Mouse (Mus musculus) brain, adult 2 months (tissue): ENCODE data around the gene Hist1h2ai.

ENCODE experiments used
- DNase-seq: peaks from one replicate; pipeline ENCODE4 v3.0.0; 2011; ENCODE audit warnings: low read depth, low spot score

The Hist1h2ai gene

GRCm38 (mm10) chr13:21727948-21728572 is 11.8 kb downstream of the Hist1h2ai start:
- DNase-seq, result no peak

- DNase-seq, result no peak
These were observed 13.3 kb downstream of the Hist1h2ai start for GRCm38 (mm10) chr13:21729544-21729943.

- DNase-seq, result no peak
These were observed 17.2 kb downstream of the Hist1h2ai start for GRCm38 (mm10) chr13:21733466-21733865.

- peak; percentile 93 for DNase-seq
These were observed 18.0 kb downstream of the Hist1h2ai start for GRCm38 (mm10) chr13:21734010-21734905.

- peak; percentile 93 for DNase-seq
These were observed 18.9 kb downstream of the Hist1h2ai start, which contains the start of gene Hist1h4j for GRCm38 (mm10) chr13:21734906-21735767. Hist1h4j (plus strand) TSS chr13:21735064.

- DNase-seq, result no peak
These were observed 28.8 kb downstream of the Hist1h2ai start for GRCm38 (mm10) chr13:21745006-21745405.

GRCm38 (mm10) chr13:21749387-21750158 is 33.4 kb downstream of the Hist1h2ai start:
- DNase-seq, result peak; percentile 22

GRCm38 (mm10) chr13:21750159-21751017 is 34.2 kb downstream of the Hist1h2ai start, which contains the start of gene Hist1h4k:
Hist1h4k (minus strand) TSS chr13:21750505.
- DNase-seq, result peak; percentile 96

GRCm38 (mm10) chr13:21751417-21751816 is 35.2 kb downstream of the Hist1h2ai start:
- no peak for DNase-seq

- DNase-seq, result no peak
These were observed 35.6 kb downstream of the Hist1h2ai start for GRCm38 (mm10) chr13:21751827-21752226.

- no peak for DNase-seq
These were observed 36.1 kb downstream of the Hist1h2ai start for GRCm38 (mm10) chr13:21752356-21752755.

- DNase-seq, result no peak
These were observed 36.9 kb downstream of the Hist1h2ai start for GRCm38 (mm10) chr13:21753051-21753523.

- DNase-seq, result peak; percentile 98
These were observed 37.5 kb downstream of the Hist1h2ai start, which contains the start of the genes Hist1h2ak and Hist1h2bn for GRCm38 (mm10) chr13:21753524-21754285. Hist1h2ak (minus strand) TSS chr13:21753827. Hist1h2bn (plus strand) TSS chr13:21754123.

GRCm38 (mm10) chr13:21754294-21755001 is 38.2 kb downstream of the Hist1h2ai start:
- peak; percentile 44 for DNase-seq

- no peak for DNase-seq
These were observed 39.5 kb downstream of the Hist1h2ai start for GRCm38 (mm10) chr13:21755707-21756106.
